Mouse (Mus musculus) erythroblast, embryonic 14.5 days (primary cell): ENCODE results near the gene Atp1a3.

Experiments
- GATA1 ChIP-seq: IDR thresholded peaks from 2 replicates; pipeline ENCODE4 v1.6.1; 2012; ENCODE audit warnings: low read length, inconsistent platforms, mixed read lengths
- TAL1 ChIP-seq: IDR thresholded peaks from 3 replicates; pipeline ENCODE4 v1.6.1; 2012; ENCODE audit warnings: low read length, inconsistent platforms, mixed read lengths

GRCm38 (mm10) chr7:24971261-24971971, 34.3 kb downstream of the Atp1a3 start:
- TF ChIP-seq GATA1 (no peak), TAL1 (no peak)
